Mouse (Mus musculus) layer of hippocampus, adult 11-12 months (tissue): ENCODE measurements around the gene Selenop.
A peak's percentile ranks its signal among the peaks of the same experiment; 100 is the strongest.

Experiments used
- DNase-seq: peaks from one replicate; pipeline ENCODE4 v3.0.0; 2022; ENCODE audit warnings: low spot score

The Selenop gene

GRCm38 (mm10) chr15:3270646-3271077 lies 2.3 kb downstream of the Selenop start:
- DNase-seq: peak; percentile 69

- DNase-seq: no peak
Measured at GRCm38 (mm10) chr15:3271216-3271615, 2.9 kb downstream of the Selenop start.

DNA sequence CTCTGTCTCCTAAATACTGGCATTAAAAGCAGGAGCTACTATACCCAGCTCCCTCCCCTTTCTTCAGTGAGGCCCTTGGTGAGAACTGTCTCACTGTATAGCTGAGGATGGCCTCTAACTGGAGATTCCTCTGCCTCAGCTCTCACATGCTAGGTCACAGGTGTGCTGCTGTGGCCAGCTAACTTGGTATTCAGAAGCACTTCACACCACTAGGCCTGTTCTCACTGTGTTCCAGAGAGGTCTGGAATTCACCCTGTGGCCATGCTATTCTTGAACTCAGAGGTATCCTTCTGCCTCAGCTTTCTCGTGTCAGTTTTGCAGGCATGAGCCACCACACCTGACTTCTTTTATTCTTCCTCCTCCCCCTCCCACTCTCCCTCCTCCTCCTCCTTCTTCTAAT lies 4.8 kb downstream of the Selenop start:
- DNase-seq: no peak

- no peak for DNase-seq
Measured at GRCm38 (mm10) chr15:3277391-3277790, 9.0 kb downstream of the Selenop start.

DNA sequence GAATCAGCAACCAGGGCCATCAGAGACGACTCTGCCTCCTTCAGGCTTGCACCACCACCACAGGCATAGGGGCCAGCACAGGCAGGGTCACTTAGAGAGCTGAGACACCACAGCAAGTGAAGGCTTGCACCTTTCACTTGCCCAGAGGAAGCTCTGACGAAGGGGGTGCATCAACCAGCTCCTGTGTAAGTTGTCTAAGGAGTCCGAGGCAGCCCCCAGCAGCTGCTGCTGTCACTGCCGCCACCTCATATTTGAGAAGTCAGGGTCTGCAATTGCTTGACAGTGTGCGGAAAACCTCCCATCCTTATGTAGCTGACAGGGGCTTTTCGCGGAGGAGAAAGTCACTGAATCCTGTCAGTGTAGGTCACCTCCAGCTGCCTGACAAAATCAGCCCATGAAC lies 10.9 kb downstream of the Selenop start:
- no peak for DNase-seq

DNA sequence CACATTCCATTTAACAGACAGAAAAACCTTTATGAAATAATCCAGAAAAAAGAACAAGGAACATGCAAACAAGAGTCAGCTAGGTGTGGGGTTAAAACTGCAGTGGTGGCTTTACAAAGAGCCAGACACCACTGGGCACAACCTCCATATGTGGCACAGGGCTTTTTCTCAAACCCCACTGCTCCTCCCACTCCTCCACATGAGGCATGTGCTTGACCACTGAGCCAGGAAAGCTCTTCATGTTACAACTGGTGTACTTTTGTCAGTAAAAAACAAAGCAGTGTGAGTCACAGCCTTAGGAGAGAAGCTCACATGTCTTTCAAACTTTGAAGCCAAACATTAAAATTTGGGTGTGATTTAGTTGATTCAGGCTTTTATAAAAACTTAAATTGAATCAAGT lies 12.9 kb downstream of the Selenop start:
- no peak for DNase-seq

DNA sequence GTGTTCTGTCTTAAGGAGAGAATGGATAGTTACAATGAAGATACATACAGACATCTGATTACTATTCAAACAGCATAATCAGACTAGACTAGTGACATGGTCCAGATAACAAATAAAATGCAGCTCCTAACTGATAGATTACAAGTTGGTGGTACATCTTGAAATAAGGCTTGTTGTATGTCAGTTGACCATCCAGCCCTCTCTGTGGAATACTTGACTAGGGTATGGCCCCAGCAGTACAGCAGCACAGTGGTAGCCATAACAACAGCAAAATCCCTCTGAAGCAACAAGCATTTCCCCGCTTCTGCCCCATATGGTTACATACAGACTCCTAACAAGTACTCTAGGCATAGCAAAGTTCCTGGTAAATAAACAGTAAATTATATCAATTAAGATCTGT lies 13.4 kb downstream of the Selenop start:
- DNase-seq: no peak

DNA sequence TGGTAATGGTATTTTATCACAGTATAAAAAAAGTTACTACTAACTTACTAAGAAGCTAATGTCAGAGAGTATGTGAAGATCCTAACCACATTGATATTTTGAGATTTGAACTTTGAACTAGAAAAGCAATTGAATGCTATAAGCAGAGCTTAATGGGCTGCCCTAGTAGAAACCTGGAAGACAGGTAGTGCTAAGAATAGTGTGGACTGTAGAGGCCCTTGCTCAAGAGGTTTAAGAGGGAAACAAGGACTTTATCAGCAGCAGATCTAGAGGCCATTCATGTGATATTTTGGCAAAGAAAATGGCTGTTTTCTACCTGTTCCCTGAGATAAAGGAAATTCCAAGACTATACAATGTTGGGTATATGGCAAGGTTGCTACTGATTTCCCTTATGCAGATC lies 17.7 kb downstream of the Selenop start:
- DNase-seq: no peak

DNA sequence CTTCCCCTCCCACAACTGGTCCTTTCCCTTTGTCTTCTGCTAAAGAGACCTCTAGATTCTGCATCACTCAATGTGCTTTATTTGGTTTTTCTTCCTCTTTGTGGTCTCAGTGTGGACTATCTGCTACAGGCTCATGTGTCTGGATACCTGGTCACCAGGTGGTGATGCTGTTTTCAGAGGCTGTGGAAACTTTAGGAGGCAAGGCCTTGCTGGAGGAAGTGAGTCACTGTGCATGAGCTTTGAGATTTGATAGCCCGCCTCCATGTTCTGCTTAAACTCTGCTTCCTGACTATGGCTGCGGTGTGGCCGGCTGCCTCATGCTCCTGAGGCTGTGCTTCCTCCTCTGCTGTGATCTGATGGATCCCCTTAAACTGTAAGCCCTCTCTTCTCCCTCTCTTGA lies 22.1 kb downstream of the Selenop start:
- no peak for DNase-seq

- DNase-seq: no peak
Measured at GRCm38 (mm10) chr15:3293477-3293876, 25.1 kb downstream of the Selenop start.

DNA sequence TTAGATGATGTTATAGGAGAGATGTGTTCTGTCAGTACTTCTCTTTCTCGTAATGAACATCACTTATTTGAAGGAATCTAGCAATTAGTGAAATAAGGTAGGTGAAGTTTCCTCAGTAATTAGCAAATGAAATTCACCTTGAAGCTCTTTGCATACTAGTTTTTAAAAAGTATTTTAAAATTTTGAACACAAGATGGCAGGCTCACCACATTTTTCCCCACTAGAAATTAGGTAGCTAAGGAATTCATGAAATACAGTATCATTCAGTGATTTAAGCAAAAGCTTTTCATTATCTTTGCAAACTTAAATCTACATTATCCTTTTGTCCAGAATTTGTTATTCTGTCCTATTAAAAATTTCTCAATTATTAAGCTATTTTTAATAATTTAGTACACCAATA lies 27.6 kb downstream of the Selenop start:
- no peak for DNase-seq

DNA sequence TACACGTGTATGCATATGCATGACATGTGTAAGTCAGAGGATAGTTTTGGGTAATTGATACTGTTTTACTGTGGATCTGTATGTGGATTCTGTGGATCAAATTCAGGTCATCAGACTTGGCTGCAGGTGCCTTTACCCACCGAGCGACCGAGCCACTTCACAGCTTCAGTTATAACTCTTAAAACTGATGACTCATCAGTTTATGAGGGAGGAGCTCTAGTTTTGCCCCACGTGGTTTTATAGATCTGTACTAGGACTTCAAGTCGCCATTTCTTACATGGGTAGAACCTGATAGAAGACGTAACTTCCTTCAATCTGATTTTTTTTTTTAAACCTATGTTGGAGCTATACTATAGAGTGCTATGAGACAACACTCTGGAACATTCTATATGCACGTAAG lies 29.3 kb downstream of the Selenop start:
- no peak for DNase-seq

- no peak for DNase-seq
Measured at GRCm38 (mm10) chr15:3300361-3301100, 32.2 kb downstream of the Selenop start.

GRCm38 (mm10) chr15:3303426-3303825 lies 35.1 kb downstream of the Selenop start, which contains the start of gene Ccdc152:
TSS of gene Ccdc152 (minus strand) at chr15:3303526.
- no peak for DNase-seq

DNA sequence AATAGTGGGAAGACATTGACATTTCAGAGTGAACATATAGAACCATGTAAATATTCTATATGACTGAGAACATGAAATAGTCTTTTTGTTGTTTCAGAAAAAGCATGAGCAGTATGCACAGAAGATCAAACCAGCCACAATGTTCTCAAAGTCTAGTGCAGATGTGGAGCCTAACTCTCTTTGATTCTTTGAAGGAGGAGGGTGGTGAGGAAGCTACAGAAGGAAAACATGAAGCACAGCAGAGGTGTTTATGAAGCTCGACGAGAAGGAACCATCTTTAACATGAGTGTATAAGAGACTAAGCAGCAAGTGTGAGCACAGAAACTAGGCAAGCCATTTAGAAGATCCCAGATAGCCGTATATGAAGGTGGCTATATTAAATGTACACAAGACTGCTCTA lies 41.5 kb downstream of the Selenop start:
- DNase-seq: no peak

- DNase-seq: no peak
Measured at GRCm38 (mm10) chr15:3312937-3313336, 44.6 kb downstream of the Selenop start.

DNA sequence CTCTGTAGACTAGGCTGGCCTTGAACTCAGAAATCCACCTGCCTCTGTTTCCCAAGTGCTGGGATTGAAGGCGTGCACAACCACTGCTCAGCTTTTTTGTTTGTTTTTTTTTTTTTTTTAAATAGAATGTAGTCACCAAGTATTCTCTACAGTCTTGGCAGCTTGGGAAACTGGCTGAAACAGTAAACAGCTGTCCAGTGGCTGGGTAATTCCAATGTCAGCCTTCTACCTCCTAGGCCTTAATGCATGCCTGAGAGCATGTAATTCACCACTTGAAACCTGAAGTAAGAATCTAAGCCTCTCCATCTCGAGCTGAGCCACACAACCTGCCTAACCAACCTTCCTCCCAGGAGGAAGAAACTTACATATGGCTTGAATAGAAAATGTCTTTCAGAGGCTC lies 48.3 kb downstream of the Selenop start:
- DNase-seq: no peak

DNA sequence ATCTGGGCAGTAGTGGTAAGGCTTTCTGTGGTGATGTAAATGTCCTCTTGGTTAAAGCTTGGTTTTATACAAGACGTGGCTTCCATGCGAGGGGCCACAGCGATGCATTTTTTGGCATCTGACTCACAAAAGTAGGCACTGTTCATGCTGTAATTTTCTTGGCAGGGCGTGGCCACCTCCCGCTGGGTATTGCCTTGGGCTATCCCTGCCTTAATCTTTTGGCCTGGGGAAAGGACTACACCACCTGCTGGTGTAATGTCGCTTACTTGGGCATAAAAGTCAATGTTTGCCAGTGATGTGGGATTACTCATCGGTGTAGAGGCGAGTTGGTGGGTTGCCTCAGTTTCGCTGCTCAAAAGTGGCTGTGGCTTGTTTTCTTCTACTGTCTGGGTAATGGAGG lies 51.6 kb downstream of the Selenop start:
- DNase-seq: no peak

- DNase-seq: no peak
Measured at GRCm38 (mm10) chr15:3323041-3323440, 54.7 kb downstream of the Selenop start.
